In the genomic region with DNA sequence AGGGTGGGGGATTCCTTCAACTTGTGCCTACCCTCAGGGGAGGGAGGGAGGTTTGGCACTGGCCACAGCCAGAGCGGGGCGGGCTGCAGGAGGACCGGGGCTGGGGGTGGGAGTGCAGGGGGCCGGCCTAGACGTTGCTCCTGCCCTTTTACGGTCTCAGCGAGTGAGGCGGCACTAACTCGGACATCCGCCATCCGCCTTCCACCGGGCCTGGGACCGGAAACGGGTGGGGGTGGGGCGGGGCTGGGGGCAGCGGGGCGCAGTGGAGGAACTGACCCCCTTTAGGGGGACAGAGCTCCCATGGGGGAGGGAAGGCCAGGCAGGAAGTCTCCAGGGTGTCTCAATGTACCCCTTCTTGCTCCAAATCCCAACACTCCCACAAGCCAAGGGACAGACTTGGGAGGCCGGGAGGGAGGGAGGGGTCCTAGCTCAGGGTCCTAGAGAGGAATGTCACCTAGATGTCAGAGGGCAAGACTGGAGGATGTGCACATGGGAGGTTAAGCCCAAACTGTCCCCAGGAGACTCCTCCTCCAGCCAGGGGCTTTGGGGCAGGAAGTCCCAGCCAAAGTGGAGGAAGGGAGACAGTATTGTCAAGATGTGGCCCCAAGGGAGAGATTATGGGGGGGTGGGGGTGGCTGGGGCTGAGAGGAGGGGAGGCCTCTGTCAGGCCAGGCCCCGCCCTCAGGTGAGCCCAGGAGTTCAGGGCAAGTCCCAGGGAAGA, we compare ENCODE assay signal across 8 mouse cellular contexts. TPM values are rescaled to one million over a fixed set of nuclear protein-coding genes. Genes with fewer than 3 reads are reported as not detected.
DNase-seq lines count a peak whose midpoint lies in the region; ATAC-seq and TF ChIP-seq lines count a peak whose summit lies in the region.

No protein-coding gene starts in this region.

- H3K4me2 ChIP-seq in lung, embryonic 16.5 days (ENCODE audit: low read depth, low read length) = peak overlapping the region; percentile 90

- TF ChIP-seq POLR2A in small intestine, adult 2 months (IDR thresholded peaks at IDR 0.05; ENCODE audit: low read depth, low read length) = 0 out of 2 replicates have a peak, but pooled peaks have one; percentile 30

- peaks cover 27% of the 10 kb centered on the region for H3K4me1 ChIP-seq in brown adipose tissue, adult 24 weeks (ENCODE audit: control insufficient read depth, insufficient read depth, insufficient read length, low read length)
- H3K4me1 ChIP-seq in lung, embryonic 16.5 days (replicated peaks; ENCODE audit: control insufficient read depth, insufficient read depth, low read length) = peaks cover 39% of the 10 kb centered on the region
- peaks cover 34% of the 10 kb centered on the region for H3K4me1 ChIP-seq in small intestine, adult 2 months (ENCODE audit: control insufficient read depth, insufficient read depth, insufficient read length, low read length)

- peak overlapping the region; percentile 99 for H3K27ac ChIP-seq in brown adipose tissue, adult 24 weeks (replicated peaks; ENCODE audit: low read depth, low read length)
- peak overlapping the region; percentile 98 for H3K27ac ChIP-seq in lung, embryonic 16.5 days (ENCODE audit: low read length)
- peak overlapping the region; percentile 96 for H3K27ac ChIP-seq in small intestine, adult 2 months (ENCODE audit: insufficient read depth, low read depth, low read length)

- 1% methylated on average over 19 of the region's 19 CpGs for WGBS in lung, embryonic 16.5 days
- WGBS in small intestine, adult 2 months = 1% methylated on average over 19 of the region's 19 CpGs

- H3K27me3 ChIP-seq in lung, embryonic 16.5 days (ENCODE audit: control insufficient read depth, insufficient read depth, low read depth, low read length) = no peaks in the 10 kb centered on the region
- H3K27me3 ChIP-seq in small intestine, adult 2 months (ENCODE audit: control insufficient read depth, insufficient read depth, low read length) = no peaks in the 10 kb centered on the region

- H3K9me3 ChIP-seq in lung, embryonic 16.5 days (ENCODE audit: control insufficient read depth, low read length) = no peaks in the 10 kb centered on the region

- TF ChIP-seq CTCF in small intestine, adult 2 months (IDR thresholded peaks at IDR 0.05; ENCODE audit: extremely low read depth, insufficient read length, insufficient replicate concordance, low read depth, low read length) = no peak

- DNase-seq in right cerebral cortex, postnatal 10 days (ENCODE audit: low spot score in 2 of 2) = peak; percentile 65 to 68
- no peak for DNase-seq in right cerebral cortex, postnatal 36 days (ENCODE audit: low spot score in 2 of 2)
- DNase-seq in heart, adult 9 months (ENCODE audit: low spot score in 2 of 2) = peak; percentile 75 to 84
- DNase-seq in kidney, adult 8-10 months = peak; percentile 58 to 71
- no peak for DNase-seq in layer of hippocampus, adult 9-11 months

- ATAC-seq in lung, embryonic 16.5 days (ENCODE audit: low read depth) = peak; percentile 81

- peak overlapping the region; percentile 97 for H3K4me3 ChIP-seq in brown adipose tissue, adult 24 weeks (ENCODE audit: insufficient read depth, low read depth, low read length)
- peak overlapping the region; percentile 72 for H3K4me3 ChIP-seq in lung, embryonic 16.5 days (ENCODE audit: low read length)
- peak overlapping the region; percentile 95 for H3K4me3 ChIP-seq in small intestine, adult 2 months (ENCODE audit: low read depth, low read length)

- peaks cover 3% of the 10 kb centered on the region for H3K36me3 ChIP-seq in lung, embryonic 16.5 days (ENCODE audit: control insufficient read depth, insufficient read depth, low read length)
- peaks cover 12% of the 10 kb centered on the region for H3K36me3 ChIP-seq in small intestine, adult 2 months (ENCODE audit: control insufficient read depth, insufficient read depth, low read length)

- H3K9ac ChIP-seq in lung, embryonic 16.5 days (ENCODE audit: low read length) = peak overlapping the region; percentile 79

RNA-seq across cellular contexts. Expression of gene Vasp, which starts 1.7 kb away (rescaled TPM):
- polyA plus RNA-seq in brown adipose tissue, adult 24 weeks (2012; ENCODE audit: insufficient read depth, insufficient read length, missing spikeins) = 13.4 and 19.2 TPM in 2 replicates
- polyA plus RNA-seq in lung, embryonic 16.5 days (2015; fragmentation: Nextera tagmentation; extraction: Ambion mirVana) = 103 and 105 TPM in 2 replicates
- polyA plus RNA-seq in small intestine, adult 2 months (2012; rRNA removed) = 183 and 517 TPM in 2 replicates

RNA-seq across cellular contexts. Expression of gene Ppm1n, which starts 10.0 kb away (rescaled TPM):
- not detected in 2 replicates for polyA plus RNA-seq in brown adipose tissue, adult 24 weeks (2012; ENCODE audit: insufficient read depth, insufficient read length, missing spikeins)
- polyA plus RNA-seq in lung, embryonic 16.5 days (2015; fragmentation: Nextera tagmentation; extraction: Ambion mirVana) = not detected in 2 replicates
- polyA plus RNA-seq in small intestine, adult 2 months (2012; rRNA removed) = 1.8 and 11.8 TPM in 2 replicates

RNA-seq across cellular contexts. Expression of gene Rtn2, which starts 12.5 kb away (rescaled TPM):
- 14.9 and 16.6 TPM in 2 replicates for polyA plus RNA-seq in brown adipose tissue, adult 24 weeks (2012; ENCODE audit: insufficient read depth, insufficient read length, missing spikeins)
- polyA plus RNA-seq in lung, embryonic 16.5 days (2015; fragmentation: Nextera tagmentation; extraction: Ambion mirVana) = 13.8 and 17.5 TPM in 2 replicates
- 6.7 and 11.7 TPM in 2 replicates for polyA plus RNA-seq in small intestine, adult 2 months (2012; rRNA removed)

RNA-seq across cellular contexts. Expression of gene Fosb, which starts 40.0 kb away (rescaled TPM):
- 2.7 and 48.0 TPM in 2 replicates for polyA plus RNA-seq in brown adipose tissue, adult 24 weeks (2012; ENCODE audit: insufficient read depth, insufficient read length, missing spikeins)
- polyA plus RNA-seq in lung, embryonic 16.5 days (2015; fragmentation: Nextera tagmentation; extraction: Ambion mirVana) = 0.20 and 0.31 TPM in 2 replicates
- 1.7 and 16.7 TPM in 2 replicates for polyA plus RNA-seq in small intestine, adult 2 months (2012; rRNA removed)

RNA-seq across cellular contexts. Expression of gene Opa3, which starts 41.7 kb away (rescaled TPM):
- polyA plus RNA-seq in brown adipose tissue, adult 24 weeks (2012; ENCODE audit: insufficient read depth, insufficient read length, missing spikeins) = 28.9 and 29.2 TPM in 2 replicates
- polyA plus RNA-seq in lung, embryonic 16.5 days (2015; fragmentation: Nextera tagmentation; extraction: Ambion mirVana) = 29.9 and 31.5 TPM in 2 replicates
- polyA plus RNA-seq in small intestine, adult 2 months (2012; rRNA removed) = 17.1 and 34.6 TPM in 2 replicates

Comparison
In these comparisons a context has a peak if more than half of its experiments do, and no peak if none do; other contexts are left out.
1. DNase-seq: peak in right cerebral cortex, postnatal 10 days (2 of 2), heart, adult 9 months (2 of 2) and kidney, adult 8-10 months (2 of 2); none in right cerebral cortex, postnatal 36 days (0 of 2) and layer of hippocampus, adult 9-11 months (single experiment).
2. Peak in every context shown above with its lines, with median percentiles within 50 percentile points of each other: H3K27ac ChIP-seq and H3K4me3 ChIP-seq.